Mouse (Mus musculus) layer of hippocampus, postnatal 36 days (tissue): ENCODE results near the gene Smim20. TPM values are rescaled to one million over a fixed set of nuclear protein-coding genes. Genes with fewer than 3 reads are reported as not detected.
A peak's percentile ranks its signal among the peaks of the same experiment; 100 is the strongest.

Experiments
- DNase-seq, 2 experiments: peaks; one replicate each; pipeline ENCODE4 v3.0.0; 2022
- total RNA-seq, 2 experiments: library from RNA; stranded (reverse); gene quantifications; 2 replicates each; pipeline ENCODE4 v1.2.3; 2021

Smim20 gene
- total RNA-seq, 2 experiments from 2014 or later, result 39.0 to 43.9 TPM

- DNase-seq, result no peak
These were observed 40.6 kb downstream of the Smim20 start for GRCm38 (mm10) chr5:53307437-53307836.

- DNase-seq, result no peak
These were observed 47.7 kb downstream of the Smim20 start for GRCm38 (mm10) chr5:53314404-53315167.

DNA sequence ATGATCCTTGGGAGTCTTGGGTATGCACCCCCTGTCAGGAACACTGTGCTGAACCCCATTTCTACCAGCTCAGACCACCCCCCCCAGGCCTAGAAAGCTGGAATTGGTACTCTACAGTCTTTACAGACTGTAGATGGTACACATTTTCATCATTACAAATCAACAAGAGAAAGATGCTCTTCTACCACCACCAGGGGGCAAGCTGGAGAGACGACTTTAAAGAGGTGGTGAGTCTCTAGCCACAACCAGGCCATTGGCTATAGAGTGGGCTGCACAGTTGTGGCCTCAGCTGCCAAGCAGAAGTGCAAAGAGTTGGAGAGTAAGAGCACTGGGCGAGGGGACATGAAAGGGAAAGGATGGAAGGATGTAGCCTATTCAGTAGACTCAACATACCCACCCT is 48.9 kb downstream of the Smim20 start:
- DNase-seq, result no peak

DNA sequence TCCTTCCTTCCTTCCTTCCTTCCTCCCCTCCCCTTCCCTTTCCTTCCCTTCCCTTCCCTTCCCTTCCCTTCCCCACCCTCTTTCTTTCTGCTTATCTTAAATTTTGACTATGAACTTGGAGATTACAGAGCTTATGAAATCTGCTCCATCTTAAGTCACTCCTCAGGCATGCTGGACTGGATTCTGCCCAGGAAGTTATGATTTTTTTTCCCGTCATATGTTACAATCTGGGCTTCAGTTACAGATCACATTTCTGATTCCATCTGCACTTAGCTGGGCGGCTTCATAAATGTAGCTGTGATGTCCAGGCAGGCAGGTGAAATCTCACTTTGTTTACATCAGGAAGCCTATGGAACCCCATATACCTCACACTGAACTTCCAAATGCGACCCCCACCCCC is 50.5 kb downstream of the Smim20 start:
- DNase-seq, result no peak

GRCm38 (mm10) chr5:53317885-53318466 is 51.1 kb downstream of the Smim20 start:
- DNase-seq, result no peak

DNA sequence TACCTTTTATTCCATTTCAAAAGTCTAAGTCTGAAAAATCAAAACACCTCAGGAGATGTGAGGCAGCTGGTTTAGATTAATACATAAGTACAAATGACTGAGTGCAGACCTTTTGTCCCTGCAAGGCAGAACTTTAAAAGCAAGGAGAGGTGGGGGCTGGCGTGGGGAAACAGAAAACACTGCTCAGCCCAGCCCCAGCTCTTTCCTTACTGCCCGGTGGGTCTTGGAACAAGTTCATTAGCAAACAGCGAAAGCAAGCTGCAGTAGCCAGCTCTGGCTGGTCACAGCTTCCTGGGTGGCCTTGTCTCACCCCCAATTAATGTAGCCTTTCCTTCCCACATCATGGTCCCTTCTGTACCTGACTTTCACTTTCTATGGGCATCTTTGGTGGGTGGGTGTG is 53.4 kb downstream of the Smim20 start:
- no peak for DNase-seq

- DNase-seq, result no peak
These were observed 55.0 kb downstream of the Smim20 start for GRCm38 (mm10) chr5:53321901-53322300.

GRCm38 (mm10) chr5:53322471-53322870 is 55.6 kb downstream of the Smim20 start:
- DNase-seq, result no peak

DNA sequence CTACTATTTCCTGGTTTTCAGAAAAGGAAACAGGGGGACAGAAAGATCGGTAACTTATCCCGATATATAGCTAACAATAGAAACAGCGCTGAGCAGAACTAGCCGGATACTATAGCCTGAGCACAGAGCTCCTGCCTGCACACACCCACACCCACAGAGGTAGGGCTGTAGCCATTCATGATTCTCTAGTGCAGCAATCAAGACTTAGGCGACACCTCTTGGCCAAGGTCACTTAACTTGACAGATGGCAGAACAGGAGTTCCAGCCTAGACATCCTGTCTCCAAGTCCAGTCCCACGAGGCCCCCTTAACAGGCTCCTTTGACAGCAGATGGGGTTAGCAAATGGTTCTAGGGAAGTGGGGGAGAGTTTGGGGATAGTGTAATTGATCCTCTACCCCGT is 56.2 kb downstream of the Smim20 start:
- DNase-seq, result no peak

- DNase-seq, result no peak
These were observed 57.4 kb downstream of the Smim20 start for GRCm38 (mm10) chr5:53324256-53324655.

- no peak for DNase-seq
These were observed 57.9 kb downstream of the Smim20 start for GRCm38 (mm10) chr5:53324791-53325190.

DNA sequence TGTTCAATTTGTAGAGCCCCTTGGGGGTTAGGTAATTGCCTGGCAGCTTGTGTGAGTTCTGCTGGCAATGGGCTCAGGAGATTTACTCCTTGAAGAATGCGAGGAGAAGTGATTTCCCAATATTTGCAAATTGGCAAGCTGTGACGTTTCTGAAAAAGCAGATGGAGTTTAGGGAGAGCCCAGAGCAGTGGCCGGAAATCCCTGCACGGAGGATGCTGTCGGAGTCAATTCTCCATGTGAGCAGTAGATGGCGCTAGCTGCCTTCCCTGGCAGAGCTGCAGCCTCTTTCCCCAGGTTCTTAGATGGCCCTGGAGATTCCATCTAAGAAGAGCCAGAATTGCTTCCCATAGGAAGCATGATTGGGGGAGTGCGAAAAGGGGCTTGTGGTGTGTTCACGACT is 59.1 kb downstream of the Smim20 start:
- peak; percentile 73 to 74 for DNase-seq

DNA sequence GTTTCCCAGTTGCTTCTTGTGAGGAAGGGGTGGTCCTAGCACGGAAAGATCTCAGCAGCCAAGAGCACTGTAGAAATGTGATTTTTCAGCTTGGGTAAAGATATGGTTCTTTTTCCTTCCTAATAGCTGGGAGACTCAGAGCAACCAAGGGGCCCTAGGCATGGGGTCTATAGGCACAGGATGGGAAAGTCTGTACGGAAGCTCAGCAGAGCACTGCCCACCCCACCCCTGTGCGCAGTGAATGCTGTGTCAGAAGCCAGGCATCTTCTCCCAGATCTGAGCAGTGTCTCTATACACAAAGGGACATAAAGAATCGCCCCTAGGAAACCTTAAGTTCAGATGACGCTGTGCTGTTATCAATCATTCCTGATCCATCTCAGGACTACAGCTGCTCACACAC is 59.6 kb downstream of the Smim20 start:
- DNase-seq, result no peak

Other genes starting within 250 kb of the Smim20 start
- not detected for gene Slc34a2, start 229.0 kb upstream of the Smim20 start, total RNA-seq
- 10 to 100 TPM; 40.7 to 44.2 TPM for gene Sel1l3, start 53.2 kb upstream of the Smim20 start, total RNA-seq
- 10 to 100 TPM; 21.4 to 27.7 TPM for gene Rbpj, start 199.1 kb downstream of the Smim20 start, total RNA-seq